Mouse (Mus musculus): Measurements from ENCODE around the gene Oas1g.
"Not testable (repeated sequence)": the region's sequence is repeated elsewhere in the genome, so short reads cannot be mapped to it uniquely, and the experiment has no call there.

The Oas1g gene

GRCm38 (mm10) chr5:120887413-120887812, at the start of gene Oas1g:
Oas1g (minus strand) TSS chr5:120887613.
- in situ Hi-C loops (cut with MboI, MseI): not testable (repeated sequence)

- in situ Hi-C loops (cut with MboI, MseI): no loop called here
Measured at GRCm38 (mm10) chr5:120933966-120934365, 46.6 kb upstream of the Oas1g start.

GRCm38 (mm10) chr5:120927036-120927435, 39.6 kb upstream of the Oas1g start:
- in situ Hi-C loops (cut with MboI, MseI): no loop called here

GRCm38 (mm10) chr5:120926311-120926710, 38.9 kb upstream of the Oas1g start:
- in situ Hi-C loops (cut with MboI, MseI): not testable (repeated sequence)

GRCm38 (mm10) chr5:120924520-120924919, 37.1 kb upstream of the Oas1g start:
- in situ Hi-C loops (cut with MboI, MseI): not testable (repeated sequence)

GRCm38 (mm10) chr5:120923969-120924368, 36.6 kb upstream of the Oas1g start:
- in situ Hi-C loops (cut with MboI, MseI): no loop called here

GRCm38 (mm10) chr5:120920296-120920695, 32.9 kb upstream of the Oas1g start:
- in situ Hi-C loops (cut with MboI, MseI): no loop called here

GRCm38 (mm10) chr5:120919156-120919935, 31.9 kb upstream of the Oas1g start:
- in situ Hi-C loops (cut with MboI, MseI): not testable (repeated sequence)

- in situ Hi-C loops (cut with MboI, MseI): not testable (repeated sequence)
Measured at GRCm38 (mm10) chr5:120914204-120914603, 26.8 kb upstream of the Oas1g start, which contains the start of gene Oas1d. Oas1d (plus strand) TSS chr5:120914536.

GRCm38 (mm10) chr5:120908196-120908920, 20.9 kb upstream of the Oas1g start:
- in situ Hi-C loops (cut with MboI, MseI): no loop called here

- in situ Hi-C loops (cut with MboI, MseI): not testable (repeated sequence)
Measured at GRCm38 (mm10) chr5:120906791-120907733, 19.6 kb upstream of the Oas1g start, which contains the start of gene Oas1a. Oas1a (minus strand) TSS chr5:120907521.

GRCm38 (mm10) chr5:120902056-120902455, 14.6 kb upstream of the Oas1g start:
- in situ Hi-C loops (cut with MboI, MseI): no loop called here

GRCm38 (mm10) chr5:120900666-120901065, 13.3 kb upstream of the Oas1g start:
- in situ Hi-C loops (cut with MboI, MseI): no loop called here

GRCm38 (mm10) chr5:120898726-120899125, 11.3 kb upstream of the Oas1g start:
- in situ Hi-C loops (cut with MboI, MseI): no loop called here

GRCm38 (mm10) chr5:120898307-120898706, 10.9 kb upstream of the Oas1g start:
- in situ Hi-C loops (cut with MboI, MseI): no loop called here

- in situ Hi-C loops (cut with MboI, MseI): no loop called here
Measured at GRCm38 (mm10) chr5:120895231-120895900, 8.0 kb upstream of the Oas1g start.

- in situ Hi-C loops (cut with MboI, MseI): not testable (repeated sequence)
Measured at GRCm38 (mm10) chr5:120894692-120895091, 7.3 kb upstream of the Oas1g start.

GRCm38 (mm10) chr5:120893866-120894265, 6.5 kb upstream of the Oas1g start:
- in situ Hi-C loops (cut with MboI, MseI): not testable (repeated sequence)

- in situ Hi-C loops (cut with MboI, MseI): no loop called here
Measured at GRCm38 (mm10) chr5:120892243-120892660, 4.8 kb upstream of the Oas1g start.

- in situ Hi-C loops (cut with MboI, MseI): not testable (repeated sequence)
Measured at GRCm38 (mm10) chr5:120891566-120892242, 4.3 kb upstream of the Oas1g start.

Data from T-helper 2 cell (primary cell).